Mouse (Mus musculus): ENCODE data around the gene Mycbp2.

Mycbp2 gene

GRCm38 (mm10) chr14:103276667-103277066 is 69.9 kb downstream of the Mycbp2 start:
- in situ Hi-C loops (cut with MboI; ENCODE audit: low sequenced_read_pairs): no loop called here

- in situ Hi-C loops (cut with MboI; ENCODE audit: low sequenced_read_pairs): no loop called here
These were observed 86.2 kb downstream of the Mycbp2 start for GRCm38 (mm10) chr14:103260437-103260836.

GRCm38 (mm10) chr14:103258745-103259144 is 87.9 kb downstream of the Mycbp2 start:
- in situ Hi-C loops (cut with MboI; ENCODE audit: low sequenced_read_pairs): no loop called here

GRCm38 (mm10) chr14:103256866-103257265 is 89.7 kb downstream of the Mycbp2 start:
- in situ Hi-C loops (cut with MboI; ENCODE audit: low sequenced_read_pairs): no loop called here

- in situ Hi-C loops (cut with MboI; ENCODE audit: low sequenced_read_pairs): no loop called here
These were observed 92.3 kb downstream of the Mycbp2 start for GRCm38 (mm10) chr14:103254311-103254710.

DNA sequence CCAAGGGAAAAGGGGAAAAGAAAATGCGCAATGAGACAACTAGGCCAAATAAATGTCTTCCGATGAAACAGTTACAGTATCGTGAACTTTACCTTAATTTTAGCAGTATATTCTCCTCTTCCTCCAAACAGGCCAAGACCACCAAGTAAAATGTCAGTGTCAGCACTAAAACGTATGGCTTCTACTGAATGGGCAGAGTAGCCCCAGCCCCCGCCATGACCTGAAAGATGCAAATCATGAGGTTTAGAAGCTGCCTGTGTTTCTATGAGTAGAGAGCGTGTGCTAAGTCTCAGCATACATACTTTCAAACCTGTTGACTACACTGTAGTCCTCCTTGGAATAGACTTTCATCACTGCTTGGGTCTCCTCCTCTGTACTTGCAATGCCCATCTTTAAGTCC is 104.6 kb downstream of the Mycbp2 start:
- in situ Hi-C loops (cut with MboI; ENCODE audit: low sequenced_read_pairs): no loop called here

DNA sequence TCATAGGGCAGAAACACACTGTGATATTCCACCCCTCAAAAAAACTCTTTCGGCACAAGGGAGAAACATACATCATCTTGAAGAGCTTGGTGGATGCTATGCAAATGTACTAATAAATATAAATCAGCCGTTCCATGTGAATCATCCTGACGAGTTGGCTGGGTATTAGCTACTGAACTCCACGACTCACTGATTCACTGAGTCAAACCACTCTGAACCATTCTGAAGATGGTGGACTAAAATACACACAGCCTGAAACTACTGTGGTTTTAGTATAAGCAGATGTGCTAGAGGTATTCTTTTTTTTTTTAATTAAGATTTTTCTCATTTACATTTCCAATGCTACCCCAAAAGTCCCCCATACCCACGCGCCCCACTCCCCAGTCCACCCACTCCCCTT is 111.8 kb downstream of the Mycbp2 start:
- in situ Hi-C loops (cut with MboI; ENCODE audit: low sequenced_read_pairs): no loop called here

DNA sequence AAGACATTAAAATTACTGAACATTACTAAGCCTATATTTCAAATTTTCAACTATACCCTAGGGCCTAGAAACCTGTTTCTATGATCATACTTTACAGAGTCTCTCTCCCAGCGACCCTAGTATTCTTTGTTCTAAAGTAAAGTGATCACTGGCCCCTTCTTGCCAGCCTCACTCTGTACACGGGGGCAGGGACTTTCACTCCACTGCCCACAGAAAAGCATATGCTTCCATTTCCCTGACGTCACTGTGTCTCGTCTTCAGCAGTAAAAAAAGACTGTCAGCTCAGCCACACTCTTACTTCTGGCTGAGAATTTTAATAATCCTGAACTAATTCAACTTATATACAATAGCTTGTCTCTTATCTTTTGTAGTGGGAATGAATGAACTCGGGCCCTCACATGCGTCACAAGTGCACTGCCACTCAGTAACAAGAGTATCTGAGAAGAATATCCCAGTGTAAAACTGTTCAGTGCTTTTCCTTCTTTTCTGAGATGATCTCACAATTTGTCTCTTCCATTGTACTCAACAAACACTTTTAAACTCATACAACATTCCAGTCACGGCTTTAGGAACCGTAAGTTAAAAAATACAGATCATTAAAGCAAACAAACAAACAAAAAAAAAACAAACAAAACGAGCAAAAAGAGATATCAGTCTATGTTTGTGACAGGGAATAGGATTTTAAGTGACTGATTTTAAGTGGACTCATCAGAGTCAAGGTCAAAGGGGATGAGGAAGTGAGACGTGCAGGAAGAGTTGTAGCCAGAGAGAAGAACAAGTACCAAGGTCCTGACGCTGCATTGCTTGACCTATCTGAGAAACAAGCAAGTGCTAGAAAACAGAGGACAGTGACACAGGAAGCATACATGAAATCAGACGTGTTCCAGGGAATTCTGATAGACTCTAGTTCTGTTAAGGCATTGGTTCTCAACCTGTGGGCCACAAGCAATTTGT is 112.7 kb downstream of the Mycbp2 start:
- in situ Hi-C loops (cut with MboI; ENCODE audit: low sequenced_read_pairs): no loop called here

DNA sequence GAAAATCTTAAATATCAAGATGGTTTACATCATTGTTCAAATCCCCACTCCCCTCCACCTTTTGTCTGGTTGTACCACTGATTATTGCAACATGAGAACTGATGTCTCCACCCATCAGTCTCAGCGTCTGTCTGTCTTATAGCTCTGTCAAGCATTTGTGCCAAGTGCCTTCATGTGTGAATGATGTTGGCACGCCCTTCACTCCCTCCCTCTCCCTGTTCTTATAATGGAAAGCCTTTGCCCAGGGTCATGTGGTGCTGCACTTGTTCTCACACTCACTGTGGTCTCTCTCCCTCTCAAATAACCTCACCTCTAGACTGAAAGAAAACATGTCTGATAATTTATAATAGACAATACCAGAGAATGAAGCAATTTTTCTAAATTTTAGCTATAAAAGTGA is 124.3 kb downstream of the Mycbp2 start:
- in situ Hi-C loops (cut with MboI; ENCODE audit: low sequenced_read_pairs): no loop called here

DNA sequence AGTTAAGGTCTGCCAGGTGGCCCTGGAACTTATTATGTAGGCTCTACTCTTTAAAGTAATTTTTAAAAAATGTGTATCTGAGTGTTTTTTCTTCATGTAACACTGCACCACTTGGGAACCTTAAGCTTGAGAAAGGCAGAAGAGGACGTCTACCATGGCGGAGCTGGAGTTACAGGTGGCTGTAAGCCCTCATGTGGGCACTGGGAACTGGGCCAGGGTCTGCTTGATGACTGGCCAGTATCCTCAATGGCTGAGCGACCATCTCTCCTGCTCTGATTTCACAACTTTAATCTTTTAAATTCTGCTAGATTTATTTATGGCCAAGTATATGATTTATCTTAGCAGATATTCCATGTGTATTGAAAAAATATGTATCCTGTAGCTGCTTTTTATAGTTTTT is 124.9 kb downstream of the Mycbp2 start:
- in situ Hi-C loops (cut with MboI; ENCODE audit: low sequenced_read_pairs): no loop called here

DNA sequence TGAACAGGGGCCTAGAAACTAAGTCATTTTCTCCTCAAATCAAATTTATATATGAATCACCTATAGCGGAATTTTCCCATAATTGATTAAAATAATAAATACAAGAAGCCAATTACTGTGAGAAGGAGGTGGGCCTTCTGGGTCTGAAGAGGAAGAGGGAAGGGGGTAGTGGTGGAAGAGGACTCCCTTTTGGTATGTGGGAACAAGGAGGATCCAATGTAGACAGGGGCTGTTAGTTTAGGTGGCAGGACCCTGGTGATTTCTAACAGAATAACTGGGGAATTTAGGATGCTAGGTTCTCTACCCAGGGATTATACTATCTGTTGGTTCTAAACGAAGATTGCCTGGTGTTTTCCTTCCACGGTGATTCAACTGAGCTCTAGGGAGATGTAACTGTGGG is 130.3 kb downstream of the Mycbp2 start:
- in situ Hi-C loops (cut with MboI; ENCODE audit: low sequenced_read_pairs): no loop called here

- in situ Hi-C loops (cut with MboI; ENCODE audit: low sequenced_read_pairs): no loop called here
These were observed 160.0 kb downstream of the Mycbp2 start for GRCm38 (mm10) chr14:103186658-103187057.

DNA sequence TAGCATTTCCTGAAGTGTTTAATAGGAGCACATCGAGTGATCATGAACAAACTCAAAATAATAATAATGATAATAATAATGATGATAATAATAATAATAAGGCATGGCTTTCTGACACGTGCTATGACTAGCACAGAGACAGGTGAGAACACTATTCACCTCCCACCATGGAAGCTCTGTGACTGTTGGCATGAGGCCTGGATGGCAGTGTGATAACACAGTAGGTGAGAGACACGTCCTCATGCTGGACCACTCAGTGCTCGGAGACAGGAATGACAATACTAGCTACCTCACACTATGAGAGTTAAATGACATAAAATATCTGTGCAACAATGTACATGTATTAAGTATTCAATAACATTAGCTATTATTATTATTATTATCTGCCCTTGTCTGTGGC is 160.5 kb downstream of the Mycbp2 start:
- in situ Hi-C loops (cut with MboI; ENCODE audit: low sequenced_read_pairs): no loop called here

- in situ Hi-C loops (cut with MboI; ENCODE audit: low sequenced_read_pairs): no loop called here
These were observed 166.5 kb downstream of the Mycbp2 start for GRCm38 (mm10) chr14:103180096-103180495.

DNA sequence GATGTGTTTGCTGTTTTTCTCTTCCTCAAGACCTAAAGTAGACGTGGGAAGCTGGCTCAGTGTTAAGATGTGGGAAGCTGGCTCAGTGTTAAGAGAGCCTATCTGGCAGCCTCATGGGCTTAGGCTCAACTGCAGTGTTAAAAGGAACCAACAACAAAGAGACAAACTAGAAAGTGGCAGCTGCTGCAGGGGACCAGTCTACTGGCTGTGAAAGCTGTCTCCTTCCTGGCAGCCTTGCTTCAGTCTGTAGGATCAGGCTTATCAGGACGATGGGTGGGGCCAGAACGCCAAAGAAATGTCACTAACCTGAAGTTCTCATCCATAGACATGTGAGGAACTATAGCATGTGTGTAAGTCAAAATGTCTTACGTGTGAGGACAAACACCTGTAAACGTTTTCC is 183.7 kb downstream of the Mycbp2 start:
- in situ Hi-C loops (cut with MboI; ENCODE audit: low sequenced_read_pairs): no loop called here

GRCm38 (mm10) chr14:103155685-103156084 is 190.9 kb downstream of the Mycbp2 start:
- in situ Hi-C loops (cut with MboI; ENCODE audit: low sequenced_read_pairs): no loop called here

- in situ Hi-C loops (cut with MboI; ENCODE audit: low sequenced_read_pairs): no loop called here
These were observed 196.5 kb downstream of the Mycbp2 start for GRCm38 (mm10) chr14:103150139-103150538.

DNA sequence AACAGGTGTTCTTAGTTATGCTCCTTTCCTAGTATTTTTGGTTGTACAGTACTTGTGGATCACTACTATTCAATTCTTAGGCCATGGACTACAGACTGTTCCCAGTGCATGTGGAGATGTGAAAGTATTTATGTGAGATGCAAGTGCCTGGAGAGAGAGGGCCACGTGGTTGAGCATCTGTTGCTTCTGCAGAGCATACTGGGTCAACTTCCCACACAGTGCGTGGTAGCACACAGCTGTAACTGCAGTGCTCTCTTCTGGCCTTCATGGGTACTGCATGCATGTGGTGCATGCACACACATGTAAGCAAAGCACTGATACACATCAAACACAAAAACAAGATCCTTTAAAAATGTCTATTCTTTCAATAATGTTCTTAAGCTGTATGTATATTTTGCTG is 214.6 kb downstream of the Mycbp2 start:
- in situ Hi-C loops (cut with MboI; ENCODE audit: low sequenced_read_pairs): no loop called here

GRCm38 (mm10) chr14:103125756-103126155 is 220.9 kb downstream of the Mycbp2 start:
- in situ Hi-C loops (cut with MboI; ENCODE audit: low sequenced_read_pairs): no loop called here

GRCm38 (mm10) chr14:103114994-103115670 is 231.5 kb downstream of the Mycbp2 start:
- in situ Hi-C loops (cut with MboI; ENCODE audit: low sequenced_read_pairs): no loop called here

GRCm38 (mm10) chr14:103112606-103113363 is 233.8 kb downstream of the Mycbp2 start:
- in situ Hi-C loops (cut with MboI; ENCODE audit: low sequenced_read_pairs): no loop called here
